Mouse (Mus musculus): ENCODE data around the gene Pik3cb. TPM values are rescaled to one million over a fixed set of nuclear protein-coding genes. Genes with fewer than 3 reads are reported as not detected.

The Pik3cb gene
- polyA plus RNA-seq, 1 experiment: 3.0 TPM

Other genes starting within 250 kb of the Pik3cb start
- gene 7420426K07Rik, start 237.5 kb downstream of the Pik3cb start, polyA plus RNA-seq (2012; fragmentation: generic; extraction: Trizol): not detected
- 0.01 TPM for gene Foxl2, start 185.3 kb downstream of the Pik3cb start, polyA plus RNA-seq (2012; fragmentation: generic; extraction: Trizol)
- 17.3 TPM for gene Faim, start 154.2 kb downstream of the Pik3cb start, polyA plus RNA-seq (2012; fragmentation: generic; extraction: Trizol)
- not detected for gene Gm1123, start 104.9 kb downstream of the Pik3cb start, polyA plus RNA-seq (2012; fragmentation: generic; extraction: Trizol)
- gene Faiml, start 96.6 kb upstream of the Pik3cb start, polyA plus RNA-seq (2012; fragmentation: generic; extraction: Trizol): not detected
- 1.6 TPM for gene Cep70, start 102.7 kb upstream of the Pik3cb start, polyA plus RNA-seq (2012; fragmentation: generic; extraction: Trizol)
- 0.01 TPM for gene Esyt3, start 217.9 kb upstream of the Pik3cb start, polyA plus RNA-seq (2012; fragmentation: generic; extraction: Trizol)

Data from myocyte (in vitro differentiated cells).